Mouse (Mus musculus): ENCODE results near the gene Cacnb4.
A peak's percentile ranks its signal among the peaks of the same experiment; 100 is the strongest.

The Cacnb4 gene

DNA sequence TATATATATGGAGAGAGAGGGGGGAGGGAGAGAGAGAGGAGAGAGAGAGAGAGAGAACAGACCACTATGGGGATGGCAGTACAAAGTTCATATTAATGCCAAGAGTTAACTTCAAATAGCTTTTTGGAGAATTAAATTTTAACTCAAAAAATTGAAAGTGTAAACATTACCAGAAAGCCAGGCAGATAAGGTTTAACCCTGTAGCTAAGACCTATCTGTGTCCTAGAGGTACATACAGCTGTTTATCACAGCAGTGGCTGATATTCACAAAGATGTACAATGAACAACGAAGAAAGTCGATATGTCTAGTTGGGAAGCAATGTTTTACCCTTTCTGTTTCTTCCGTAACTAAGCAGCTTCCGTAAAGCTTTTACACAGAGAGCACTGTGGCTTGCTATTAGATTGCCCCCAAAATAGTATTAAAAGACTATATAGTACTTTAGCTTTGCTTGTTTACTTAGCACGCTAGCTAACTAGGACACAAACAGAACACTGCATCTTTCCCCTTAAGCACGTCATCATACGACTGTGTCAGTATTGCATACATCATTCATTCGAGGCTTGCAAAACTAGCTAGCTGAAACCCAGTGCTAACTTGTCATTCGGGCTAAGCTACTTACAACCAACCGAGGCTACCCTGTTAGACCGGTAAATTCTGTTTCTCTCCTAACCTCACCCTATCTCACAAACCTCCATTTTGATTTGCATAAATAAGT, 72.5 kb downstream of the Cacnb4 start:
- no peak for DNase-seq (ENCODE audit: low read depth, low spot score)

- no peak for DNase-seq (ENCODE audit: low read depth, low spot score)
These were observed 73.2 kb downstream of the Cacnb4 start for GRCm38 (mm10) chr2:52603421-52603820.

- no peak for DNase-seq (ENCODE audit: low read depth, low spot score)
These were observed 73.7 kb downstream of the Cacnb4 start for GRCm38 (mm10) chr2:52602921-52603320.

GRCm38 (mm10) chr2:52602228-52602627, 74.4 kb downstream of the Cacnb4 start:
- DNase-seq (ENCODE audit: low read depth, low spot score) = no peak

DNA sequence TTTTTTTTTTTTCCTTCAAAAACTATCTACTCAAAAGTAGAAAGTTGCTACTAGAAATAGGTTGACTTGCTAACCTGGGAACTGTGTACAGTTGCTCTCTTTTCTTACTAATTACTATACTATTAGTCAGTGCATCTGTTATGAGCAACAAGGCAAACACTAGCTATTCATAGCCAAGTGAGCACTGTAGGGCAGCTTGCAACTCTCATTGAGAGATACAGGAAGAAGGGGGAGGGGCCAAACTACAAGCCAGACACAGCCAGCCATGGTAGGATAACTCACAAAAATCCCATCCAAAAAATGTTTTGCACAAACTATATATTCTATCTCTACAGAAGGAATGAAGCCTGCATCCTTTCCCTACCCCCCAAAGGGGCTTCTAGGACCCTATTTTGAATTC, 79.1 kb downstream of the Cacnb4 start:
- no peak for DNase-seq (ENCODE audit: low read depth, low spot score)

DNA sequence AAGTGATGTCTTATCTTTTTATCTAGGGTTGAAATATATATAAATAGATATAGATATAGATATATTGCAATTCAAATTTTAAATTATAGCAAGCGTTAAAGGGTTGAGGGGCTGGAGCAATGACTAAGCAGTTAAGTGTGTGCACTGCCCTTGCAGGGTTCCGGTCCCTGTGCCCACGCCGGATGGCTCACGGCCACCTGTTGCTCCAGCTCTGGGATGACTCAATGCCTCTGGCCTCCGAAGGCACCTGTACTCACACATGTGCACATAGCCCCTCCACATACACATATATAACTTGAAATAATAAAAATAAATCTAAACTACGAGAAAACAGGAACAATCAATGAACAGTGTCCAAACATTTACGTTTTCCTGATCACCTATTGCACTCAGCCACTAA, 82.8 kb downstream of the Cacnb4 start:
- no peak for DNase-seq (ENCODE audit: low read depth, low spot score)

DNA sequence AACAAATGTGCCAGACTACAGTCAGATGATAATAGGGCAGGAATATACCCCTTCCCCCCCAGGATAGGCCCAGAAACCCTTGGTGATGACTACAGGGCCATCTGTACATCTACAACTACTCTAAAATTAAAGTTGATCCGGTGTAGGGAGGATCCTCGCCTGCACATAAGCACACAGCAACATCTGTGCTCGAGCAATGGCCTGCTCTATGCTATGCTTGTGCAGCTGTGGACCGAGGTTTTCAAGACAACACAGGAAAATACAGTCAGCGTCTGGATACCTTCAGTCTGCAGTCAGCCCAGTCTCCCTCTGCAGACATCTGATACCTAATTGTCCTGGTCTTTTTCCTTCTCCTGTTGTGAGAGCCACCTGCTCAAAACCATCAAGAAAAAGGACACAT, 83.4 kb downstream of the Cacnb4 start:
- no peak for DNase-seq (ENCODE audit: low read depth, low spot score)

DNA sequence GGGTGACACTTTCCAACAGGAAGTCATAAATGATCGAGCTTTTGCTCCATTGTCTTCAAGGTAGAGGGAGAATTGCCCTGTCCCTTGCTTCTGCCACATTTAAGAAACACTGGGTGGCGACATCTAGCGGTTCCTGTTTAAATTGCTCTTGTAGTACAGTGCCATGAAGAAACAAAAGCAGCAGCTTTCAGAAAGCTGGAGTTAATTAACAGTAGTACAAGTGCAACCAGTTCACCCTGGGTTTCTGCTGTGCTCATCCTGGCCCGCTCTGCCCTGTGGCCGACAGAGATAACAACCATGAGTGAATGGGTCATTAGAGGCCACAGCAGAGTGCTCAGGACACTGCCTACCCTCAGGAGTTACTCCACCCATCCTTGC, 85.7 kb downstream of the Cacnb4 start:
- DNase-seq (ENCODE audit: low read depth, low spot score) = peak; percentile 73

DNA sequence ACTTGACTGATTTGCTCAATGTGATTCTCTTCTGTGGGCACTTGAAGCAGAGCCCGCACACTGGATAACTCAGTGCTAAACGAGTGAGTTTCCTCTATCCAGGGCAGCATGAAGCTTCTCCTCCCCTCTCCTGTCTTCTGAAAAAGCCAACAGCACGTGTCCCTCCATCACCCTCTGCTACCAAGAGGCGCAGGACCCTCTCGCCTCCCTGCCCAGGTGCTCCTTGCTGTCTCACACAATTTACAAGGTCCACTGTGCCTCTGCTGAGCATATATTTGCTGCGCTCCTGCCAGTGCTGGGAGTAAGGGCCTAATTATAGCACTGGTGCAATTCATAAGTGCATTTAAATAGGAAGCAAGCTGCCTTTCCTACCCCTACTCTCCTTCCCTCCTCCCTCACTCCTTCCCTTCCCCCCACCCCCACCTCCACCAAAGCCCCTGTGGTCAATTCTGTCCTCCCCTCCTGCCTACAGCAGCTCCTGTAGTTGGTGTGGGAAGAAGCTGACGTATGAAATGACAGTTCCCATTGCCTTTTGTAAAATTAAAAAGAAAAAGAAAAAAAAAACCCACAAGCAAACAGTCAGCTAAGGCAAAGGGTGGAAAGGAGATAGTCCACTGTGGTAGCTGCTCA, 86.2 kb downstream of the Cacnb4 start:
- no peak for DNase-seq (ENCODE audit: low read depth, low spot score)

- no peak for DNase-seq (ENCODE audit: low read depth, low spot score)
These were observed 87.1 kb downstream of the Cacnb4 start for GRCm38 (mm10) chr2:52589514-52589913.

DNA sequence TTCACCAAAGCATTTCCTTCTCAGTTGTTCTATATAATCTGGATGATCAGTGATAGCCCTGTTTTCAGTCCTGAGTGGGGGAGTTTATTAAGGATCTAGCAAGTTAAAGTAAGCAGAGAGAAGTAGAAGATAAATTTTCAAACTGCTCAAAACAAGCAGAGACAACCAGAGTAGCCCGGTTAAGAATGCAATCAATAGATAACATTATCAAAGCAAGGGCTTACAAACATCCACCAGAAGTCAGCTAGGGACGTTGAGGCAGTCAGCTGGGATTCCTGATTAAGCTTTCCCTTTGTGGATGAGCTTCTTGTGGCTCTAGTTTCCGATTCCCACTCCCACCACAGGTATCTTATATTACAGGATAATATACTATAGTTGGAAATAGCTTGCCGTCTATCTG, 91.2 kb downstream of the Cacnb4 start:
- no peak for DNase-seq (ENCODE audit: low read depth, low spot score)

GRCm38 (mm10) chr2:52581132-52581781, 95.4 kb downstream of the Cacnb4 start:
- DNase-seq (ENCODE audit: low read depth, low spot score) = no peak

- DNase-seq (ENCODE audit: low read depth, low spot score) = no peak
These were observed 95.9 kb downstream of the Cacnb4 start for GRCm38 (mm10) chr2:52580697-52581096.

DNA sequence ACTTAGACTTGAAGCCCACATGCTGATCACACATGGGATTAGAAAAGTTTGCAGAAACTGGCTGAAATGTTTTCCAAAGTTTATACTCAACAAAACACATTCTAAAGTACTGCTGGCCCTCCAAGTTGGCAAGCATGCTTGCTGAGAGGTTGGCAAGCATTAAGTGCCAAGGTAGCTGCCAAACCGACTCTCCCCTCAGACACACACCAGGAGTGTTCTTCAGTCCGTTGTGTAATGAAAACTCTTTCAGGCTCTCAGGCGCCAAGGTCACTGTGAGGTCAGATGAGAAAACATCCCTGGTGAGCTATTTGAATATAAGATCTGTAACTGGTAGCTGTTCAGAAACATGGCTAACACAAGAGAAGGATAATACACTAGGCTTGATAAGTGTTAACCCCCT, 97.8 kb downstream of the Cacnb4 start:
- no peak for DNase-seq (ENCODE audit: low read depth, low spot score)

DNA sequence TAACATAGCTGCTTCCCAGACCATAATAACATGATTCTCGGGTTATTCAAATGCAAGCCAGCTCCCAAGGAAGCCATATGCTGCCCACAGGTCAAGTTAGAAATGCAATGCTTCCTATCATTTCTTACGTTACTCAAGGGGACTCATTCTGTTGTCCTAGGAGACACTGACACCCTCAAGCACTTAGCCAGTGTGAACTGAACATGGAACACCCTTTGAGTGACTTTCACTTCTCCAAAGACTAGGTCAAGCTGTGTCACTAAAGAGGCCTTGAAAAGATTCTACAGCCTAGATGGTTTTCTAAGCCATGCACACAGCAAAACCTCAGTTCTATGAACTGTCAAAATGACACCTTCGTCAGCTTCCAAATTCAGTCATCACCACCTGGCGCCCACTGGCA, 98.9 kb downstream of the Cacnb4 start:
- DNase-seq (ENCODE audit: low read depth, low spot score) = no peak

- DNase-seq (ENCODE audit: low read depth, low spot score) = no peak
These were observed 100.1 kb downstream of the Cacnb4 start for GRCm38 (mm10) chr2:52576546-52576945.

DNA sequence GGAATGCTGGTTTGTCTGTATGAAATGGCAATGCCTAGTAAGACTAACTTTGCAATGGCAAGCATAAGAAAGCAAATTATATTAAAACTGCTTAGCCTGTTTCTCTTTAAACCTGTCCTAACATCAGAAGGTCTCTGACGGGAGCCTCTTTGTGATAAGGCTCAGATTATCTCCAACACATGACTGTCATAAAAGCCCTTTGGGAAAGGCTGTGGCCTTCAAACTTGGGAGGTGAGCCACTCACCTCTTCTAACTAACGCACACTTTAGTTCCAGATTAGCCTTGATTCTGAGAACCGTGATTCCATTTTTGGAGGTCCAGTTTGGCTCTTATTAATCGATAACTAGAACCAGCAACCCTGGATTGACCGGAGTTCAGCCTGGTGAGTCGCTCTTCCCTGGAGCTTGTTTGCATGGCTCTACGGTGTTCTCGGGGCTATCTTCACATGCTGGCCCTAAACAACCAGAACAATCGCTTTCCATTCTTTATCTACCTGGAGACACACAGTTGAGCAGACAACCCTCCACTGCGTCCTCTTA, 100.9 kb downstream of the Cacnb4 start:
- no peak for DNase-seq (ENCODE audit: low read depth, low spot score)

- DNase-seq (ENCODE audit: low read depth, low spot score) = no peak
These were observed 101.7 kb downstream of the Cacnb4 start for GRCm38 (mm10) chr2:52574929-52575328.

- no peak for DNase-seq (ENCODE audit: low read depth, low spot score)
These were observed 104.4 kb downstream of the Cacnb4 start for GRCm38 (mm10) chr2:52572221-52572620.

DNA sequence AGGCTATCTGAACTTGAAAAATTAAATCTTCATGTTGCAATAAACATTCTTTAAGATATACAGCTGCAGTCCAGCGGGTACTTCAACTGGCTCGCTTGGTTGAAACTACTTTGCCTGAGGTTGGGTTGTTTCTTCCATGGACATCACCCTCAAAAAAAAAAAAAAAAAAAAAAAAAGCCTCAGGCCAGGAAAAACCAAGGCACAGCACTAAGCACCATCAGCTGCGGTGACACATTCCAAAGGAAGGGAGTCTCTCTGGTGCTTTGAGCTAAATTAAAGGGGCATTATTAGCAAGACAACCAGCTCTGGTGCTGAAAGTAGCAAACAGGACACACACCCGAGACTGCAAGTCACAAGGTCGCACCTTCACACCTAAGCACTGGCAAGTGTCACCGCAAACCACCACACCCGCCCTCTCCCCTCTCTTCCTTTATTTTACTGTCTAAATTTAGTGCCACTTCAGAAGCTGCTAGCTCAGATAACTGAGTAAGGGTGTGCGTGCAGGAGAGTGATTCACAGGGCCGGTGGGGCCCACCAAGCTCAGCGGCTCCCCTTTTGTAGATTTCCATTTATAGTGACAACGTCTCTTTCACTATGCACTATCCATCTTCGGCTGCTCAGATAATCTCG, 105.2 kb downstream of the Cacnb4 start:
- DNase-seq (ENCODE audit: low read depth, low spot score) = no peak

- no peak for DNase-seq (ENCODE audit: low read depth, low spot score)
These were observed 105.8 kb downstream of the Cacnb4 start for GRCm38 (mm10) chr2:52570781-52571180.

GRCm38 (mm10) chr2:52570171-52570570, 106.5 kb downstream of the Cacnb4 start:
- no peak for DNase-seq (ENCODE audit: low read depth, low spot score)

Measured in retina, postnatal 7 days (tissue).